Mouse (Mus musculus) heart, postnatal 0 days (tissue): Measurements from ENCODE around the gene Psma5. TPM values are rescaled to one million over a fixed set of nuclear protein-coding genes. Genes with fewer than 3 reads are reported as not detected.

Experiments
- ATAC-seq: fragments of 200-750 bp; cut with Nextera tagmentation; 2 replicates; pipeline ENCODE4 v1.8.0; 2017; ENCODE audit warnings: low read depth, moderate number of reproducible peaks, moderate library complexity; ENCODE audit not compliant: insufficient read depth
- DNase-seq: peaks from one replicate; pipeline ENCODE4 v3.0.0-alpha.2; 2016; ENCODE audit warnings: low spot score
- H3K27ac ChIP-seq: fragments of 300-500 bp; sonication (generic); 2 replicates; pipeline ENCODE4 v1.5.1; 2014; ENCODE audit warnings: low read depth, mild to moderate bottlenecking
- H3K27me3 ChIP-seq: fragments of 300-500 bp; sonication (generic); 2 replicates; pipeline ENCODE4 v1.6.1; 2014; ENCODE audit warnings: low read length, mixed read lengths; ENCODE audit not compliant: control insufficient read depth, insufficient read depth
- H3K36me3 ChIP-seq: fragments of 300-500 bp; sonication (generic); replicated peaks from 2 replicates; pipeline ENCODE4 v1.6.1; 2014; ENCODE audit warnings: low read length, mixed read lengths; ENCODE audit not compliant: control insufficient read depth, insufficient read depth
- H3K4me1 ChIP-seq: fragments of 300-500 bp; sonication (generic); 2 replicates; pipeline ENCODE4 v1.6.1; 2014; ENCODE audit warnings: antibody characterized with exemption; ENCODE audit not compliant: control insufficient read depth, insufficient read depth
- H3K4me2 ChIP-seq: fragments of 300-500 bp; sonication (generic); 2 replicates; pipeline ENCODE4 v1.6.1; 2014; ENCODE audit warnings: low read depth, mild to moderate bottlenecking, low read length, moderate library complexity
- H3K4me3 ChIP-seq: fragments of 300-500 bp; sonication (generic); 2 replicates; pipeline ENCODE4 v1.5.1; 2014; ENCODE audit warnings: low read depth, low read length
- H3K9ac ChIP-seq: fragments of 300-500 bp; sonication (generic); replicated peaks from 2 replicates; pipeline ENCODE4 v1.6.1; 2014; ENCODE audit warnings: low read depth, low read length, mixed read lengths
- H3K9me3 ChIP-seq: fragments of 300-500 bp; sonication (generic); replicated peaks from 2 replicates; pipeline ENCODE4 v1.6.1; 2016; ENCODE audit warnings: low read length; ENCODE audit not compliant: control insufficient read depth
- CTCF ChIP-seq: IDR thresholded peaks from 2 replicates; pipeline ENCODE4 v1.5.1; 2016; ENCODE audit warnings: antibody characterized with exemption, control low read depth, low read depth
- EP300 ChIP-seq: IDR thresholded peaks from 2 replicates; pipeline ENCODE4 v1.6.1; 2016; ENCODE audit warnings: antibody characterized with exemption, low read depth
- WGBS: fragments of 180-500 bp; shearing (Covaris S2); extraction: QIAGEN DNeasy Blood & Tissue Kit; methylation state at CpG from one replicate; pipeline ENCODE4 v1.1.7; 2014; 5-methylcytosine and 5-hydroxymethylcytosine counted together
- polyA plus RNA-seq: library from polyadenylated mRNA; unstranded; fragments of >200 nt; fragmentation: Nextera tagmentation; extraction: Ambion mirVana; gene quantifications from 2 replicates; pipeline ENCODE4 v1.2.1, GENCODE M21; 2015
- total RNA-seq: library from RNA; depleted of rRNA; stranded (reverse); fragments of >200 nt; gene quantifications from 2 replicates; pipeline ENCODE4 v1.2.3, GENCODE M21; 2014; ENCODE audit warnings: low replicate concordance

The Psma5 gene
- total and polyA plus RNA-seq, 2 experiments from 2014 or later = 82.6 to 180 TPM

- no peak for DNase-seq
- Histone ChIP-seq H3K36me3 (0 out of 2 replicates have a peak, but pooled peaks cover 3% of the 10 kb centered on the region), H3K9me3 (no peaks in the 10 kb centered on the region), H3K4me2 (no peak overlapping the region), H3K4me1 (peaks cover 59% of the 10 kb centered on the region), H3K27ac (peak overlapping the region; percentile 52), H3K4me3 (no peak overlapping the region), H3K27me3 (no peaks in the 10 kb centered on the region), H3K9ac (no peak overlapping the region)
- TF ChIP-seq EP300 = no peak
- TF ChIP-seq CTCF = no peak
- 47% methylated on average over 17 of the region's 17 CpGs for WGBS
- ATAC-seq = no peak
These were observed 31.4 kb downstream of the Psma5 start for GRCm38 (mm10) chr3:108287811-108288805.

DNA sequence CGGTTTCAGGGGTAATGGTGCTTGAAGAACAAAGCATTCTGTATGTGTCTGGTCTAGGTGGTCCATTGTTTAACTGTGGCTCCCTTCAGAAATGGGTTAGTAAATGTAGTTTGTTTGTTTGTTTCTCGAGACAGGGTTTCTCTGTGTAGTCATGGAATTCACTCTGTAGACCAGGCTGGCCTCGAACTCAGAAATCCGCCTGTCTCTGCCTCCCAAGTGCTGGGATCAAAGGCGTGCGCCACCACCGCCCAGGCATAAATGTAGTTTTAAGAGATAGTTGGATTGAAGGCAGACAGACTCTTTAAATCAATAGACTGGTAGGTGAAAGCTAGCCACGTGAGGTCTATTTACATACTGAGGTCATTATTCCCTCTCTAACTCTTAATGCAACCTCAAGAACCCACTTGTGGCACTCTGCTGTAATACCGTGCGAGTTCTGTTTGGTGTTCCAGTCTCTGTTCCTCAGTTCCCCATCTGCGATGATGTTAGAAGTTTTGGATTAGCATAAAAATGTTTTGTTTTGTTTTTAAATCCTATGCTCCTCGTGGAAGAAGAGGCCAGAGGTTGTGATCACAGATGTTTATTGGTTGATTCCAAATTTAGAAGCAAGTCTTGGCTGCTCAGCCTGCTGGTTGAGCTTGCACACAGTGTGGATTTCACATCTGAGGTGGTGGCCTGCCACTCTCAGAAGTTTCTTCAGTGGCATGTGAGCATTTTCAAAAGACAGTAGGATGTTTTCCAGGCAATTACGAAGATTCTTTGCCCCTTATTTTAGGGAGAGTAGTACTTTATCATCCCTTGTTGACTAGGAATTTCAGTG is 32.8 kb downstream of the Psma5 start:
- no peak for ATAC-seq

DNA sequence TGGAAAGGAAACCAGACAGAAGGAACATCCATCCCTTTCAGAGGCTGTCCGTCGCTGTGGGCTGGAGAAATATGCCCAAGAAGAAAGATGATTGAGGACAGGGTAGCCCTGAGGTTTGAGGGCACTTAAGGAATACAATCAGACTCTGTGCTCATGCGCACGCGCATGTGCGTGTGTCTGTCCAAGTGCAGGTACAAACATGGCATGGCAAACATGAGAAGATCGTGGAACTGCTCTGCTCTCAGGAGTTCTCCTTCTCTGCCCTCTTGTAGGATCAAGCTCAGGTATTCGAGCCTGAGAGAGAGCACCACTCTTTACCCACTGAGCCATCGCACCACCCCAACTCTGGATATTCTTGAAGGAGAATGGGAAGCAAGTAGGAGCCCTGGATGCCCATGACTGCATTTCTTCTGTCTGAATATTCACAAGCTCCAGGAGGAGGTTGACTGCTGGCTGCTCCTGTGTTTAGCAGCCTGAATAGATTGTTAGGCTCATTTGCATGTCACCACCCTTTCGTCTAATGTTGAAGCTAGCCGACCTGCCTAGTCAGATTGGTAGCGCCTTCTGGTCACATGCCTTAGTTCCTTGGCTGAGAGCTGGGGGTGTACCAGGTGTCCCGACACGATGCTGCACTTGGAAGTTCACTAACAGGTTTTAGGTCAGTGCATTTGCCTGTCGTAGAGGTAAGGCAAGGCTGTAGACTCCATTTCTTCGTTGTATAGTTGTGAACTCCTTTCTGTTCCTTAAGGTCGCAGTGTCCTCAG is 34.5 kb downstream of the Psma5 start:
- TF ChIP-seq EP300 (no peak), CTCF (no peak)
- Histone ChIP-seq H3K27ac (no peak overlapping the region; the same call in 1 of the 2 replicates), H3K9me3 (no peaks in the 10 kb centered on the region), H3K4me2 (no peak overlapping the region), H3K4me3 (no peak overlapping the region), H3K27me3 (no peaks in the 10 kb centered on the region), H3K9ac (no peak overlapping the region), H3K4me1 (peaks cover 72% of the 10 kb centered on the region), H3K36me3 (0 out of 2 replicates have a peak, but pooled peaks cover 3% of the 10 kb centered on the region)
- no peak for DNase-seq
- 0 out of 2 replicates have a peak, but pooled peaks have one; percentile 21 for ATAC-seq
- WGBS = 69% methylated on average over 17 of the region's 17 CpGs

More for the DNA sequence above, 32.8 kb downstream of the Psma5 start:
- 71% methylated on average over 13 of the region's 13 CpGs for WGBS
- H3K36me3 ChIP-seq = 0 out of 2 replicates have a peak, but pooled peaks cover 3% of the 10 kb centered on the region
- no peak for DNase-seq
- no peak overlapping the region for H3K4me2 ChIP-seq
- H3K27ac ChIP-seq = no peak overlapping the region; the same call in 1 of the 2 replicates
- H3K27me3 ChIP-seq = no peaks in the 10 kb centered on the region
- no peak overlapping the region for H3K9ac ChIP-seq
- peaks cover 64% of the 10 kb centered on the region for H3K4me1 ChIP-seq
- no peaks in the 10 kb centered on the region for H3K9me3 ChIP-seq
- TF ChIP-seq EP300 (no peak), CTCF (no peak)
- no peak overlapping the region for H3K4me3 ChIP-seq

DNA sequence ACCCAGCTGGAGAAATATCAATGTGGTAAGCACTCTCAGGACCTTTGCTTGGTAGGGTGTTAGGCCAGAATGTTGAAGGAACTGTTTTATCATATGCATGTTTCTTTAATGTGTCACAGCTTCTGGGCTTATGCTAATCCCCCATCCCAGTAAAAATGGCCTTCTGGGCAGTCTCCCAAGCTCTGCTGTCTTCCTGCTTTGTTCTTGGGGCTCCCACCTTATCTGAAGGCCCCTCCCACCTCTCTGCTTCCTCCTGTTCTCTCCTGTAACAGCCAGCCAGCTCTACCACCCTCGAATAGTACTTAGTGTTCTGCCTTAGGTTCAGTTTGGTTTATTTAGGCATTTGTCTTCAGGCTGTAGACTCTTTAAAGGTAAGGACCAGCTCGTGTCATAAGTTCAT is 37.7 kb downstream of the Psma5 start:
- WGBS = 18% methylated on average over 2 of the region's 2 CpGs
- Histone ChIP-seq H3K36me3 (no peaks in the 10 kb centered on the region), H3K4me2 (peak overlapping the region; percentile 1; the same call in 1 of the 2 replicates), H3K9ac (no peak overlapping the region), H3K27ac (peak overlapping the region; percentile 79), H3K9me3 (no peaks in the 10 kb centered on the region), H3K27me3 (no peaks in the 10 kb centered on the region), H3K4me1 (peaks cover 68% of the 10 kb centered on the region), H3K4me3 (no peak overlapping the region)
- TF ChIP-seq CTCF (no peak), EP300 (no peak)
- DNase-seq (peak; percentile 68), ATAC-seq (peak; percentile 59; the same call in 1 of the 2 replicates)
